Mouse (Mus musculus) CH12.LX (cell line): ENCODE data around the gene Olfr1357.

Experiments used
- CTCF ChIP-seq, 2 experiments: IDR thresholded peaks in 1 of 2; conservative IDR thresholded peaks in 1 of 2; 2 replicates each; pipeline ENCODE4 v1.5.1; 2011 to 2012; ENCODE audit warnings: low read depth in 2 of 2, low read length in 2 of 2, improper control_type of control experiment in 1 of 2, inconsistent platforms in 1 of 2, mild to moderate bottlenecking in 1 of 2, moderate library complexity in 1 of 2
- E2F4 ChIP-seq: IDR thresholded peaks from 2 replicates; pipeline ENCODE4 v1.6.1; 2011; ENCODE audit warnings: low read depth, low read length, improper control_type of control experiment; ENCODE audit not compliant: insufficient replicate concordance
- EP300 ChIP-seq: IDR thresholded peaks from 2 replicates; pipeline ENCODE4 v1.6.1; 2011; ENCODE audit warnings: low read length, improper control_type of control experiment
- IRF4 ChIP-seq: IDR thresholded peaks from 2 replicates; pipeline ENCODE4 v1.6.1; 2014; ENCODE audit warnings: low read depth, mild to moderate bottlenecking, inconsistent platforms, low read length, improper control_type of control experiment
- MAX ChIP-seq: IDR thresholded peaks from 2 replicates; pipeline ENCODE4 v1.6.1; 2011; ENCODE audit warnings: low read length, improper control_type of control experiment
- MEF2A ChIP-seq: IDR thresholded peaks from 2 replicates; pipeline ENCODE4 v1.6.1; 2014; ENCODE audit warnings: low read depth, mild to moderate bottlenecking, inconsistent platforms, low read length, improper control_type of control experiment, borderline replicate concordance
- POLR2A ChIP-seq: IDR thresholded peaks from 2 replicates; pipeline ENCODE4 v1.6.1; 2011; ENCODE audit warnings: low read depth, mild to moderate bottlenecking, improper control_type of control experiment, low read length
- RCOR1 ChIP-seq: conservative IDR thresholded peaks from 2 replicates; pipeline ENCODE4 v1.6.1; 2012; ENCODE audit warnings: low read depth, mild to moderate bottlenecking, inconsistent platforms, low read length, improper control_type of control experiment
- USF1 ChIP-seq: IDR thresholded peaks from 2 replicates; pipeline ENCODE4 v1.6.1; 2014; ENCODE audit warnings: low read depth, mild to moderate bottlenecking, inconsistent platforms, low read length, improper control_type of control experiment
- USF2 ChIP-seq: conservative IDR thresholded peaks from 2 replicates; pipeline ENCODE4 v1.6.1; 2011; ENCODE audit warnings: low read depth, low read length, improper control_type of control experiment
- ZMIZ1 ChIP-seq: IDR thresholded peaks from 2 replicates; pipeline ENCODE4 v1.6.1; 2012; ENCODE audit warnings: low read depth, mild to moderate bottlenecking, inconsistent platforms, low read length, improper control_type of control experiment

GRCm38 (mm10) chr10:78578204-78578603 is 39.7 kb downstream of the Olfr1357 start:
- TF ChIP-seq IRF4 (no peak), USF1 (no peak), USF2 (no peak), E2F4 (no peak), EP300 (no peak), MEF2A (no peak), ZMIZ1 (no peak), CTCF (conservative IDR thresholded peaks at IDR 0.05 in 1 of 2, IDR thresholded peaks at IDR 0.05 in 1 of 2; ENCODE audit: low read depth in 2 of 2, low read length in 2 of 2) (no peak), POLR2A (no peak), RCOR1 (no peak), MAX (no peak)
